Mouse (Mus musculus) spleen, postnatal 0 days (tissue): ENCODE results near the gene Rps27rt. TPM values are rescaled to one million over a fixed set of nuclear protein-coding genes. Genes with fewer than 3 reads are reported as not detected.

ENCODE experiments used
- polyA plus RNA-seq: library from polyadenylated mRNA; unstranded; fragments of >200 nt; fragmentation: Nextera tagmentation; extraction: Ambion mirVana; gene quantifications from 2 replicates; pipeline ENCODE4 v1.2.1, GENCODE M21; 2015

Rps27rt gene
- polyA plus RNA-seq, result 508 and 568 TPM in 2 replicates

GRCm38 (mm10) chr9:114982689-114983360, at the start of gene Rps27rt:
Gene Rps27rt (minus strand): TSS chr9:114982739.

GRCm38 (mm10) chr9:114978281-114979111, 4.0 kb downstream of the Rps27rt start, which contains the start of gene Osbpl10:
Gene Osbpl10 (plus strand): TSS chr9:114978569.

GRCm38 (mm10) chr9:114933723-114934171, 48.8 kb downstream of the Rps27rt start, which contains the start of gene Gpd1l:
Gene Gpd1l (minus strand): TSS chr9:114933987.

Other genes with a start within 250 kb of the Rps27rt start
- gene Cmtm7, start 200.9 kb downstream of the Rps27rt start, polyA plus RNA-seq, result 112 and 167 TPM in 2 replicates
- gene Cmtm8, start 138.6 kb downstream of the Rps27rt start, polyA plus RNA-seq, result 8.5 and 10.4 TPM in 2 replicates
- gene Gpd1l, start 48.8 kb downstream of the Rps27rt start, polyA plus RNA-seq, result 8.7 and 12.3 TPM in 2 replicates
- 0.26 and 0.30 TPM in 2 replicates for gene Osbpl10, start 4.2 kb downstream of the Rps27rt start, polyA plus RNA-seq